Mouse (Mus musculus) heart, postnatal 4 days (tissue): ENCODE data around the gene Ryr2. TPM values are rescaled to one million over a fixed set of nuclear protein-coding genes. Genes with fewer than 3 reads are reported as not detected.
"Not testable (repeated sequence)": the region's sequence is repeated elsewhere in the genome, so short reads cannot be mapped to it uniquely, and the experiment has no call there.

Source experiments
- DNase-seq: peaks from one replicate; pipeline ENCODE4 v3.0.0; 2021
- total RNA-seq, 2 experiments: library from RNA; stranded (reverse); gene quantifications; 2 replicates each; pipeline ENCODE4 v1.2.3; 2021

Ryr2 gene
- total RNA-seq, 2 experiments from 2014 or later: 710 to 754 TPM

DNA sequence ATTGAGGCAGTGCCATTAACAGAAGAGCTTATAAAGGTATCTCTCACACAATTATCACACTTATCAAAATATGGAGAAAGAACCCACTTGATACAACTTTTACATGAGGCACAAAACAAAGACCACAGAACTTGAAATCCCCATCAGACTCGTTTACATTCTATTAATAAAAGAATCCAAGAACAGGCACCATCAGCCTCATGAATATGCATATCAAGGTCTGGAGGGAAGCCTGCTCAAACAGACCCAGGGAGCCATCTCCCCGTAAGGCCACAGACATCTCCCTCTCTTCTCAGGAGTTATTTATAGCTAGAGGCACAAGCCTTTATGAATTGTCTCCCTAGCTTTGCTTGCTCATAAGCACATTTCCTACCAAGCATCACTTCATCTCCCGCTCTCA is 227.7 kb downstream of the Ryr2 start:
- no peak for DNase-seq

DNA sequence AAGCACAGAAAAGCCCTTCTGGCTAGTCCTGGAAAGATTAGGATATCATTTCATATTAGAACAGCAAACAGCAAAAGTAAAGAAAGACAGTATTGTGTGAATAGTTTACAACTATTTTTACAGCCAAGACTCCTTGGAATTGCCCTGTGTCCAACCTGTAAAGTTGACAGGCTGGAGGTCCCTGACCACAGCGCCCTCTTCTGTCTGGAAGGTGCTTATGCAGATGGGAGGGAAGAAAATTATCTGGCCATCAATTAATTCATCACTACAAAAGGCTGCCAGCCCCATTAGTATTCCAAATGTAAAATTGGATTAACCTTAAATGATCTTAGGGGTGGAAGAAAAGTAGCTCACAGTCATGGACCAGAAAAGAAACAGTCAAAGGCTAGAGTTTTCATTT is 231.9 kb downstream of the Ryr2 start:
- no peak for DNase-seq

DNA sequence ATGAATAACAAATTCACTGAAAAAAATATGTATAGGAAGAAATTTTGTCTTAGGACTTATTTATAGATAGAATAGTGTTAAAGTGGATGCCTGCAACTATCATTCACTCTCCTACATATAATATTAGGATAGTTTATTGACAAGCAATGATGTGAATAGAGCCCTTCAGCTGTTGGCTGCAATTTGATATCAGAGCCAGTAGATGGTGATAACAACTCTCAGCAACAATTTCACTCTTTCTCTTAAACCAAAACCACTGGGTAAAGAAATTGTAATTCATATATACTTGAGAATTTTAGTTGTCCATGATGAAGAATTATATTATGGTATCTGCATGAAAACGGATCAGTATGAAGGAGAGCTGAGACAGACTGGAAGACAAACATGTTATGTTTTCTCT is 236.8 kb downstream of the Ryr2 start:
- DNase-seq: no peak

- DNase-seq: no peak
These were observed 237.3 kb downstream of the Ryr2 start for GRCm38 (mm10) chr13:11869486-11869885.

DNA sequence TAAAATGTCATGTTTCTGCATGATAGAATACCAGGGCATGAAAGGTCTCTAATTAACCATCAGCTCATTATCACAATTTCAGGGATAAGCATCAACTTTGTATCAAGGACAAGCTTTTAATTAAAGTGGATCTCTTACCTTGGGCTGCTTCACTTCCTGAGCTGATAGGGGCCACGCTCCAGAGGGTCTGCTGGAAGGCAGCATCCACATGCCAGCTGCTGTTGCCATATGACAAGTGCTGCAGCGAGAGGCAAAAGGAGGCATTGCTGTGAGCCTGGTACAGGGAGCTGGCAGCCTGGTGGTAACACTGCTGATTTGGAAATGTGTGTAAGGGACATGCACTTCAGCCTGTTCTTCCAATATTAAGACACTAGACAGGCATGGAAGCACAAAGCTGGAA is 237.8 kb downstream of the Ryr2 start:
- no peak for DNase-seq

GRCm38 (mm10) chr13:11868056-11868455 is 238.7 kb downstream of the Ryr2 start:
- DNase-seq: no peak

DNA sequence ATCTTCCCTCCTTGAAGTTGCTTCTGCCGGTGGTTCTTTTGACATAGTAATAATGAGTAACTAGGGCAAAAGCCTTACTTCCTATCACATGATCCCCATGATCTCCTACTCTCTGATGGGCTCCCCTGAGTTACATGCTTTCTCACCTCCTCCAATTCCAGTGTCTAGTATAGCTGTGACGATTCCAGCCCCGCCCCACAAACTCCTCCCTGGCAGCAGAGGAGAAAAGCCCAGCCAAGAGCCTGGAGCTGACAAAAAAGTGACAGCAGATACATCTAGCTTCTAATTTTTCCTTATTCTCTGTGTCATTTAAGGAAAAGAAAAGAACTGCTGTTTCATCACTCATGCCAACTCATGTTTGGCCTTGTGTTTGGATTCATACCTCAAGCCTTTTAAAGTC is 241.5 kb downstream of the Ryr2 start:
- no peak for DNase-seq

DNA sequence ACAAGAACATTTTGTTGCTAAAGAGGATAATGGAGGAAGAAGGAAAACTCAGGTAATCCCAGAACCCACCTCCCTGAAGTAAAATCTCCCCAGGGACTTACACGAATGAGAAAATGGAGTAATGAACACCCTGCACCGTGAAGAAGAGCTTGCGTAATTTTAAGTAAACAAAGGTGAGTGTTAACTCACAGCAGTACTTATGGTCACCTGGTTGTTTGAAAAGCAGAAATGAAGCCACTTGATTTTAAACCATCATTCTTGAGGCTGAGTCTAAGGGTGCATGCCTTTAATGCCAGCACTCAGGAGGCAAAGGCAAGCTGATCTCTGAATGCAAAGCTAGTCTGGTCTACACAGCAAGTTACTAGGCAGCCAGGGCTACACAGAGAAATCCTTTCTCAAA is 255.1 kb downstream of the Ryr2 start:
- no peak for DNase-seq

DNA sequence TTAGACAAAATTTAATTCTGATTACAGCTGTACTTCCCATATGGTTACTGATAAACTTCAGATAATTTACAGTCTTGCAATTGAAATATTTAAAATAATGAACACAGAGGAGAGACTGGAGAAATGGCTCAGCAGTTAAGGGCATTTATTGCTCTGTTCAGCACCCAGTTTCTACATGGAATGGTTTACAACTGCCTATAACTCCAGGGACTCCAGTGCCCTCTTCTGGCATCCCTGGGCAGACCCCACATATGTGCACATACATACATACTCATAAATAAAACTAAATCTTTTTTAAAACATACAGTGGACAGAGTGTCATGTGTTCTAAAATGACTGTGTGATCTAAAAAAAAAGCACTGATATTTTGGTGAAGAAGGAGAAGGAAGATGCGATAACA is 262.9 kb downstream of the Ryr2 start:
- DNase-seq: no peak

- DNase-seq: no peak
These were observed 268.9 kb downstream of the Ryr2 start for GRCm38 (mm10) chr13:11837870-11838269.

DNA sequence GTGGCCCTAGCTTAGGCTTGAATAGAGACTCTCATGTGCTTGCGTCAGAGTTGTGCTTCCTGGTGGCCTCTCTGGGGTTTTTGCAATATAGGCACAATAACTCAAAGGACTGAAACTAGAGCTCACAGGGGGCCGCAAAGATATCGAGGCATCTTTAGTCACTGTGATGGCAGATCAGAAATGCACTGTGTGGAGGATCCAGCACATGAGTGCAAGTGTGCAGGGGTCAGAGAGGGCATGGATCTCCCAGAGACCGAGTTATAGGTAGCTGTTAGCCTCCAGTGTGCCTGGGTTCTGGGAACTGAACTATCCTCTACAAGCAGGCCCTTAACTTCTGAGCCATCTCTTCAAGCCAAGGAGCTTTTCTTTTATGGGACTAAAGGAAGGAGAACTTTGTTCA is 269.6 kb downstream of the Ryr2 start:
- DNase-seq: no peak

- no peak for DNase-seq
These were observed 270.3 kb downstream of the Ryr2 start for GRCm38 (mm10) chr13:11836304-11837078.

- DNase-seq: no peak
These were observed 275.5 kb downstream of the Ryr2 start for GRCm38 (mm10) chr13:11831210-11831609.

GRCm38 (mm10) chr13:11825563-11826226 is 281.1 kb downstream of the Ryr2 start:
- DNase-seq: peak; percentile 22

- no peak for DNase-seq
These were observed 288.0 kb downstream of the Ryr2 start for GRCm38 (mm10) chr13:11818723-11819122.

DNA sequence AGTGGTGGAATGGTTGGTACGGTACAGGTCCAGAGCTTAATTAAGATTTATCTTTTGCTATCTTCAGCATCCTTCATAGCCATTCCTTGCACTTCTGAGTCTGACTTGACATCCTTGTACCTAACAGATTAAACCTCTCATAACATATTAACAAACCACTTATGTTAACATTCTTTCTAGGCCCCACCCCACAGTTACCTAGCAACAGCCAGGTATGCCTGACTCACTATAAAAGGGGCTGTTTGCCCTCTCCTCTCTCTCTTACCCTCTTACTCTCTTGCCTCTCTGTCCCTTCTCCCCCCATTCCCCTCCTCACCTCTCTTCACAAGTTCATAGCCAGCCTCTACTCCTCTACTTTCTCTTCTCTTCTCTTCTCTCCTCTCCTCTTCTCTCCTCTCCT is 297.4 kb downstream of the Ryr2 start:
- DNase-seq: not testable (repeated sequence)

DNA sequence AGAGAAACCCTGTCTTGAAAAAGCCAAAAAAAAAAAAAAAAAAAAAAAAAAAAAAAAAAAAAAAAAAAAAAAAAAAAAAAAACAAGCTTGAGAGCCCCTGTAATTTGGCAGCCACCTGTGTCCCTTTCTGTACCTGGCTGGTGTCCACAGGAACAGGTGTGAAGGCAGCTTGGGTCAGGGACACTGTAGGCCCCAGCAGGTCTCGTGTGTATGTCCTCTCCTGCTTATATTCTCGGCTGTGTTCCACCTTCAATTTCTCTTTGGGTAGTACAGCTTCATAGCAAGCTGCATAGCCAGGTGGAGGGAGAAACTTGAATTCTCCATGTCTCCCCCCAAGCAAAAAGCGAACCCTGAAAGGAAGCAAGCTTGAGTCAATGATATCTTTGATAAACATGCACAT is 314.2 kb downstream of the Ryr2 start:
- no peak for DNase-seq

DNA sequence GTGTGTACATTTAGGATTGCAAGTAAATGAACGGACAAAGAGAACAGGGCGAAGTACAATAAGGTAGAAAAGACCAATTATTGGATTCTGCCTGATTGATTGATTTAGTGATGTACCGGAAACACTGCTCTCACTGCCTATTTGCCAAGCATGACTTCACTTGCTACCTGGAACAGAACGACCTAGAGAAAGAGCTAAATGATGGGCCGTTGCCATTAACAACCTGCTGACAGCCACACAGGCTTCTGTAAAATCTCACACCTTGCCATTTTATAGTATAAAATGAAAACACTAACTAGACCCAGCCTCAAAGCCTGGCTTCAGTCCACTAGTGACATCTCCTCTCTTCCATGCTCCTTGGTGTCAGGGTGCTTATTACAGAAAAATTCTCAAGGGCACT is 316.2 kb downstream of the Ryr2 start:
- no peak for DNase-seq

DNA sequence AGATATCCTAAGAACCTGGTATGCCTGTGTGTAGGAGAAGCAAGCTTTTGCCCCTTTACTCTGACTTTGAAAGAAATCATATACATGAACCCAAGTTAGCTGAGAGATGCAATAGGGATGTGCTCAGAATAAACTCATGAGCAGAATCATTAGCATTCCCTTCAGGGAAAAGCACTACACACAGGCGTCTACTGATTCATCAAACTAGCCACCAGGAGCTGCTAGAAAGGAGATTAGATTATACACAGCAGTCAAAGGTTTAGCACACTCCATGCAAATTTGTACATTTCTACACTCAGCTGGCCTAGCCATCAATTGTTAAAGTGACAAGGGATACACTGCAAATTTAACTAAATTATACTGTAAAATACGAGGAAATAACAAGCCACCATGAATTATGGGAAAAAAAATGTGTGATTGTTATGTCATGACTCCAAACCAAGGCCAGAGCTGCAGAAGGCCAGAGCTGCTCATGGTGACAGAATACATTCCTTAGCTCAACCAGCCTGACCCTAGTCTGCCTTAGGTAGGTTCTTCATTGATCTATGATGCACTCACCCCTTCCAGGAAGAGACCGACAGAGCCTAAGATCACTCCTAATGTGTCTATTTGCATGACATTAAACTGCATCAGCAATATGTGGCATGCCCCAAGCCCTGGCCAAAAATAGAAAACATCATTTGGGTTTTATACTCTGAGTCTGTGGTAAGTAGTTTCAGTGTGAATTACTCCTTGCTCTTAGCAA is 324.2 kb downstream of the Ryr2 start:
- no peak for DNase-seq

GRCm38 (mm10) chr13:11781065-11781464 is 325.7 kb downstream of the Ryr2 start:
- DNase-seq: no peak

- no peak for DNase-seq
These were observed 329.0 kb downstream of the Ryr2 start for GRCm38 (mm10) chr13:11777726-11778125.

GRCm38 (mm10) chr13:11772173-11772572 is 334.6 kb downstream of the Ryr2 start:
- DNase-seq: no peak

DNA sequence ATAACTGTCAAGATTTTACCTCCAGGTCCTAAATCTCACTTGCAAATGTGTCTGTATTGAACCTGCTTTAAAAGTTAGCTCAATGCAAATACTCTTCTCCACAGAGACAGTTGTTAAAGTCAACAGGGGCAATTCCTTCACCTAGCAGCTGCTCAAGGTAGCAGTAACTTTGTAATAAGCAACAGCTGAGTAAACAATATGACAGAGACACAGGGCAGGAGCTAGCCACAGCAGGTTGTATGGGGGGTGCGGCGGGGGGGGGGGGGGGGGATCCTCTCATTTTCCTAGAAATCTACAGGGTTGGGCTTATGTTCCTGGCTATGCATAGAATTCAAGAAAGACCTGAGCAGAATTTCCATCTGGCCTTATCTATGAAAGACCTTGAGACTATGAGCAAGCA is 339.8 kb downstream of the Ryr2 start:
- no peak for DNase-seq

DNA sequence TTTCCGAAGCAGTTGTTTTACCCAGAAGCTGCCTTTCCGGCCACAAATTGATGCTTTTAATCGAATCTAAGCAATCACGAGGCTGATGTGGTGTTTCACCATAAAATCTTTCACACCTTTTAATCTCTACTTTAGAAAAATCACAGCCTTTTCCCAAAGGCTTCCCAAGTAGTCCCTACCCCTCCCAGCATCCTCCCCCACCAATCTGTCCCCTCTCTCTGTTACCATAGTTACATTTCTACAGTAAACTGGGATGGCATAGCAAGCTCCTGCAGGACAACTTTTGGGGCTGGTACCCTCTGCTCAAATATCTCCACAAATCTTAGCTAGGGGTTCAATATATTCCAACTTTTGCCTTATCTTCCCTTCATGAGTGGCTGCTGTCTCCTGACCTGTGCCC is 342.8 kb downstream of the Ryr2 start:
- DNase-seq: no peak
